Mouse (Mus musculus): ENCODE measurements around the gene Nr5a1. TPM values are rescaled to one million over a fixed set of nuclear protein-coding genes. Genes with fewer than 3 reads are reported as not detected.

Gene Nr5a1
- polyA plus RNA-seq, 1 experiment from 2014 or later: 0.04 TPM

GRCm38 (mm10) chr2:38650340-38650739 lies 64.0 kb downstream of the Nr5a1 start:
- no peak overlapping the region for H3K9ac ChIP-seq (ENCODE audit: low read depth, low read length)
- H3K27me3 ChIP-seq (replicated peaks; ENCODE audit: control insufficient read depth, insufficient read depth, low read length): no peaks in the 10 kb centered on the region
- no peaks in the 10 kb centered on the region for H3K9me3 ChIP-seq (ENCODE audit: control insufficient read depth)
- no peaks in the 10 kb centered on the region for H3K4me1 ChIP-seq (replicated peaks; ENCODE audit: control insufficient read depth, insufficient read depth, low read length)
- no peak for TF ChIP-seq CTCF (IDR thresholded peaks at IDR 0.05; ENCODE audit: low read depth)
- ATAC-seq: no peak
- 73% methylated on average over 1 of the region's 1 CpGs for WGBS
- H3K4me3 ChIP-seq (ENCODE audit: low read depth, low read length): no peak overlapping the region
- no peaks in the 10 kb centered on the region for H3K36me3 ChIP-seq (ENCODE audit: control insufficient read depth, insufficient read depth)
- H3K4me2 ChIP-seq (replicated peaks; ENCODE audit: low read depth): no peak overlapping the region
- no peak overlapping the region for H3K27ac ChIP-seq (ENCODE audit: low read depth, low read length)

GRCm38 (mm10) chr2:38647661-38648060 lies 66.7 kb downstream of the Nr5a1 start:
- Histone ChIP-seq H3K36me3 (ENCODE audit: control insufficient read depth, insufficient read depth) (no peaks in the 10 kb centered on the region), H3K9me3 (ENCODE audit: control insufficient read depth) (no peaks in the 10 kb centered on the region), H3K9ac (ENCODE audit: low read depth, low read length) (no peak overlapping the region), H3K27ac (ENCODE audit: low read depth, low read length) (no peak overlapping the region), H3K4me1 (replicated peaks; ENCODE audit: control insufficient read depth, insufficient read depth, low read length) (0 out of 2 replicates have a peak, but pooled peaks cover 3% of the 10 kb centered on the region), H3K4me3 (ENCODE audit: low read depth, low read length) (no peak overlapping the region), H3K27me3 (replicated peaks; ENCODE audit: control insufficient read depth, insufficient read depth, low read length) (no peaks in the 10 kb centered on the region), H3K4me2 (replicated peaks; ENCODE audit: low read depth) (no peak overlapping the region)
- no peak for ATAC-seq
- TF ChIP-seq CTCF (IDR thresholded peaks at IDR 0.05; ENCODE audit: low read depth): no peak
- 65% methylated on average over 7 of the region's 7 CpGs for WGBS

GRCm38 (mm10) chr2:38647201-38647606 lies 67.1 kb downstream of the Nr5a1 start:
- no peaks in the 10 kb centered on the region for H3K36me3 ChIP-seq (ENCODE audit: control insufficient read depth, insufficient read depth)
- no peak overlapping the region for H3K4me2 ChIP-seq (replicated peaks; ENCODE audit: low read depth)
- H3K27me3 ChIP-seq (replicated peaks; ENCODE audit: control insufficient read depth, insufficient read depth, low read length): no peaks in the 10 kb centered on the region
- 73% methylated on average over 7 of the region's 8 CpGs for WGBS
- 0 out of 2 replicates have a peak, but pooled peaks cover 3% of the 10 kb centered on the region for H3K4me1 ChIP-seq (replicated peaks; ENCODE audit: control insufficient read depth, insufficient read depth, low read length)
- no peaks in the 10 kb centered on the region for H3K9me3 ChIP-seq (ENCODE audit: control insufficient read depth)
- no peak overlapping the region for H3K4me3 ChIP-seq (ENCODE audit: low read depth, low read length)
- ATAC-seq: no peak
- TF ChIP-seq CTCF (IDR thresholded peaks at IDR 0.05; ENCODE audit: low read depth): no peak
- no peak overlapping the region for H3K27ac ChIP-seq (ENCODE audit: low read depth, low read length)
- H3K9ac ChIP-seq (ENCODE audit: low read depth, low read length): no peak overlapping the region

- H3K4me1 ChIP-seq (replicated peaks; ENCODE audit: control insufficient read depth, insufficient read depth, low read length): 0 out of 2 replicates have a peak, but pooled peaks cover 3% of the 10 kb centered on the region
- no peak overlapping the region for H3K4me2 ChIP-seq (replicated peaks; ENCODE audit: low read depth)
- no peaks in the 10 kb centered on the region for H3K9me3 ChIP-seq (ENCODE audit: control insufficient read depth)
- no peak for ATAC-seq
- TF ChIP-seq CTCF (IDR thresholded peaks at IDR 0.05; ENCODE audit: low read depth): peak; percentile 83
- H3K27me3 ChIP-seq (replicated peaks; ENCODE audit: control insufficient read depth, insufficient read depth, low read length): no peaks in the 10 kb centered on the region
- no peak overlapping the region for H3K27ac ChIP-seq (ENCODE audit: low read depth, low read length)
- no peak overlapping the region for H3K9ac ChIP-seq (ENCODE audit: low read depth, low read length)
- WGBS: 3% methylated on average over 3 of the region's 3 CpGs
- H3K4me3 ChIP-seq (ENCODE audit: low read depth, low read length): no peak overlapping the region
- H3K36me3 ChIP-seq (ENCODE audit: control insufficient read depth, insufficient read depth): peaks cover 9% of the 10 kb centered on the region
Measured at GRCm38 (mm10) chr2:38645936-38646335, 68.4 kb downstream of the Nr5a1 start.

GRCm38 (mm10) chr2:38643625-38644427 lies 70.5 kb downstream of the Nr5a1 start, which contains the start of gene Psmb7:
Gene Psmb7, minus strand, starts transcription at chr2:38644087.
- WGBS: 2% methylated on average over 52 of the region's 52 CpGs
- H3K4me3 ChIP-seq (ENCODE audit: low read depth, low read length): peak within 1 kb of the TSS; percentile 89
- H3K27ac ChIP-seq (ENCODE audit: low read depth, low read length): peak within 1 kb of the TSS; percentile 52; the same call in 1 of the 2 replicates
- H3K9ac ChIP-seq (ENCODE audit: low read depth, low read length): peak within 1 kb of the TSS; percentile 85
- no peak for TF ChIP-seq CTCF (IDR thresholded peaks at IDR 0.05; ENCODE audit: low read depth)
- no peaks in the 10 kb centered on the region for H3K9me3 ChIP-seq (ENCODE audit: control insufficient read depth)
- H3K4me2 ChIP-seq (replicated peaks; ENCODE audit: low read depth): peak within 1 kb of the TSS; percentile 73
- H3K4me1 ChIP-seq (replicated peaks; ENCODE audit: control insufficient read depth, insufficient read depth, low read length): 0 out of 2 replicates have a peak, but pooled peaks cover 3% of the 10 kb centered on the region
- peak; percentile 89 for ATAC-seq
- H3K36me3 ChIP-seq (ENCODE audit: control insufficient read depth, insufficient read depth): peaks cover 25% of the 10 kb centered on the region
- H3K27me3 ChIP-seq (replicated peaks; ENCODE audit: control insufficient read depth, insufficient read depth, low read length): no peaks in the 10 kb centered on the region

Other genes with a start within 250 kb of the Nr5a1 start
- 70.9 and 84.5 TPM in 2 replicates for gene Nek6, start 202.9 kb downstream of the Nr5a1 start, polyA plus RNA-seq (2015; fragmentation: Nextera tagmentation; extraction: Ambion mirVana)
- gene Psmb7, start 70.5 kb downstream of the Nr5a1 start, polyA plus RNA-seq (2015; fragmentation: Nextera tagmentation; extraction: Ambion mirVana): 134 and 148 TPM in 2 replicates
- 1.6 and 1.7 TPM in 2 replicates for gene Nr6a1, start 213.1 kb upstream of the Nr5a1 start, polyA plus RNA-seq (2015; fragmentation: Nextera tagmentation; extraction: Ambion mirVana)
- gene Olfml2a, start 217.4 kb upstream of the Nr5a1 start, polyA plus RNA-seq (2015; fragmentation: Nextera tagmentation; extraction: Ambion mirVana): 1.2 and 1.5 TPM in 2 replicates